Mouse (Mus musculus): ENCODE measurements around the gene Krt7. TPM values are rescaled to one million over a fixed set of nuclear protein-coding genes. Genes with fewer than 3 reads are reported as not detected.

The Krt7 gene
- polyA plus RNA-seq, 1 experiment from 2014 or later: 131 TPM

DNA sequence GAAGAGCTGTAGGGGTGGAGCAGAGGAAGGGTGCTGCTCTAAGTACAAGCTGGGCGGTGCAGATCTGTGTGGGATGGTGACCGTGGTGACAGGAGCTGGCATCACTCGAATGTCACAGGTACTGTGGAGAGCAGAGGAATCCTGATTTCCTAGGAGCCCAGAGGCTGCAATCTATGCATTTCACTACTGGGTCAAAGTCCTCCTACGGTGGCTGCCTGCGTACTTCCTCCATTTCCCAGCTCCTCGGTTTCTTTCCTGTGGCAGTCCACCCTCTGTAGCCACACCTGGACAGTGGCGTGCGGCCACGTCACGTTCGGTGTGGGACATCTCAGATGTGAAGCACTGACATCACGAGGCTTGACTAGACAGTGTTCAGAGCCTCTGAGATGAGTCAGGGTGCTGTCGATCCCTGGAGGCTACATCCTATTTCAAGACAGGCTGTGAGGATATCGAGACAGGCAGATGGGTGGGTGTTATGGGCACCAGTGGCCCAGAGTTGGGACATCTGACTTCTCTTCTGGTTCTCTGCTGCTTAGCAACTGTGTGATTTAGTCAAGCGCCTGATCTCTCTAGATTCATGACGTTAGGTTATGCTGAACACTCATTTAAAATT lies 37.5 kb upstream of the Krt7 start:
- no peak for ATAC-seq (ENCODE audit: insufficient number of reproducible peaks, insufficient read depth, low FRiP score, low read depth)
- no peaks in the 10 kb centered on the region for H3K36me3 ChIP-seq (ENCODE audit: control insufficient read depth, insufficient read depth, low read length)
- H3K9me3 ChIP-seq (ENCODE audit: control insufficient read depth, low read depth, low read length): no peaks in the 10 kb centered on the region
- H3K4me2 ChIP-seq (replicated peaks; ENCODE audit: low read depth, low read length): no peak overlapping the region
- H3K4me1 ChIP-seq (ENCODE audit: control insufficient read depth, insufficient read depth, low read length): peaks cover 23% of the 10 kb centered on the region
- H3K9ac ChIP-seq (replicated peaks; ENCODE audit: low read depth, low read length): no peak overlapping the region
- H3K27me3 ChIP-seq (ENCODE audit: control insufficient read depth, insufficient read depth, low read length): no peaks in the 10 kb centered on the region
- WGBS: 82% methylated on average over 16 of the region's 16 CpGs
- H3K4me3 ChIP-seq (ENCODE audit: low read depth, low read length): no peak overlapping the region
- no peak overlapping the region for H3K27ac ChIP-seq (ENCODE audit: low read length)

- H3K4me3 ChIP-seq (ENCODE audit: low read depth, low read length): no peak overlapping the region
- no peak overlapping the region for H3K9ac ChIP-seq (replicated peaks; ENCODE audit: low read depth, low read length)
- H3K4me2 ChIP-seq (replicated peaks; ENCODE audit: low read depth, low read length): no peak overlapping the region
- no peak for ATAC-seq (ENCODE audit: insufficient number of reproducible peaks, insufficient read depth, low FRiP score, low read depth)
- H3K9me3 ChIP-seq (ENCODE audit: control insufficient read depth, low read depth, low read length): no peaks in the 10 kb centered on the region
- H3K4me1 ChIP-seq (ENCODE audit: control insufficient read depth, insufficient read depth, low read length): peaks cover 15% of the 10 kb centered on the region
- no peak overlapping the region for H3K27ac ChIP-seq (ENCODE audit: low read length)
- no peaks in the 10 kb centered on the region for H3K27me3 ChIP-seq (ENCODE audit: control insufficient read depth, insufficient read depth, low read length)
- H3K36me3 ChIP-seq (ENCODE audit: control insufficient read depth, insufficient read depth, low read length): no peaks in the 10 kb centered on the region
- 51% methylated on average over 4 of the region's 4 CpGs for WGBS
Measured at GRCm38 (mm10) chr15:101374879-101375278, 36.0 kb upstream of the Krt7 start.

DNA sequence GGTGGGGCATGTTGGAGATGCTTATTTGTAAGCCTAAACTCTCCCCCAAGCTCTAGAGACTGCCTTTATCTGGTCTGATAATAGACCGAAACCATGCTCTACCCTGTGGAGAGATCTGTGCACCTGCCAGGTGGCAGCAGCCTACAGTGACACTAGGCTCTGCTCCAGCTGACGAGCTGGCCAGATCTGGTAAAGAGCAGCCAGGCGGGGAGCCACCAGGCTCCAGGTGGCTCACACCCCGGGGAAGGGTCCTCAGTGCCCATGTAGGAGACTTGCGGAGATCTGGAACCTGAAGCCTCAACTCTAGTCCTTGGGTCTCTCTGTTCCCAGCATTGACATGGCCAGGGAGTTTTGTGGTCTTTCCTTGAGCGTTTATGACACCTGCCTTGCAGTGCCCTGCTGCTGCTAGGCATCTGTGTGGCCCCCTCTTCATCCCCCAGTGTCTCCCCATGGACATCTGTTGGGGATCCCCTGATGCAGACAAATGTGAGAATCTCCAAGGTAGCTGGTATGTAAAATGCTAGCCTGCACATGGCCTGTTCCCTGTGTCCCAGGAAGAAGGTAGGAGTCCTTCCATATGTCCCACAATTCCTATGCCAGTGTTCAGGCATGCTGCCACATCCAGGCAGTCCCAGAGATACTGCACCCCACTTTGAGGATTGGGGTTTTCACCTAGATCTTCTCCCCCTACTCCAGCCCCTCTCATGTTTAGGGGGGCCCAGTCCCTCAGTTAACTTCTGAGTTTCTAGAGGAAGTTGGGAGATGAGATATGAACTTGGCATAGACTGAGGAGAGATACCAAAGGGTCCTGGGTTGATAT lies 34.7 kb upstream of the Krt7 start:
- no peak overlapping the region for H3K9ac ChIP-seq (replicated peaks; ENCODE audit: low read depth, low read length)
- H3K4me1 ChIP-seq (ENCODE audit: control insufficient read depth, insufficient read depth, low read length): peaks cover 4% of the 10 kb centered on the region; the same call in 1 of the 2 replicates
- no peaks in the 10 kb centered on the region for H3K27me3 ChIP-seq (ENCODE audit: control insufficient read depth, insufficient read depth, low read length)
- H3K27ac ChIP-seq (ENCODE audit: low read length): no peak overlapping the region
- H3K9me3 ChIP-seq (ENCODE audit: control insufficient read depth, low read depth, low read length): no peaks in the 10 kb centered on the region
- ATAC-seq (ENCODE audit: insufficient number of reproducible peaks, insufficient read depth, low FRiP score, low read depth): no peak
- no peak overlapping the region for H3K4me2 ChIP-seq (replicated peaks; ENCODE audit: low read depth, low read length)
- H3K36me3 ChIP-seq (ENCODE audit: control insufficient read depth, insufficient read depth, low read length): no peaks in the 10 kb centered on the region
- H3K4me3 ChIP-seq (ENCODE audit: low read depth, low read length): no peak overlapping the region
- WGBS: 83% methylated on average over 6 of the region's 6 CpGs

DNA sequence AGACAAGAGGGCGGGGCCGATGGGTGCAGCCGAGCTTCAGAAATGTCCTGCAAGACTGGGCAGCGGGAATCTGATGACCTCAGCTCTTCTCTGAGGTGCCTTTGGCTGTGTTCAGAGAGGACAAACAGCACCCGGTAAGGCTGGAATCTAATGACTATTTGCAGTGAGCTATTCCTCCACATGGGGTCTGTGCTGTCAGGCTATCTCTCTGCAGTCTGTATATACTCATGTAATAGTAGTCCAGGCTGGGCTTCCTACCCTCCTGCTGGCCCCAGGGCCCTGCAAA lies 34.1 kb upstream of the Krt7 start:
- Histone ChIP-seq H3K27ac (ENCODE audit: low read length) (no peak overlapping the region), H3K27me3 (ENCODE audit: control insufficient read depth, insufficient read depth, low read length) (no peaks in the 10 kb centered on the region), H3K36me3 (ENCODE audit: control insufficient read depth, insufficient read depth, low read length) (no peaks in the 10 kb centered on the region), H3K9me3 (ENCODE audit: control insufficient read depth, low read depth, low read length) (no peaks in the 10 kb centered on the region), H3K4me2 (replicated peaks; ENCODE audit: low read depth, low read length) (no peak overlapping the region), H3K4me1 (ENCODE audit: control insufficient read depth, insufficient read depth, low read length) (peaks cover 3% of the 10 kb centered on the region; the same call in 1 of the 2 replicates), H3K9ac (replicated peaks; ENCODE audit: low read depth, low read length) (no peak overlapping the region), H3K4me3 (ENCODE audit: low read depth, low read length) (no peak overlapping the region)
- no peak for ATAC-seq (ENCODE audit: insufficient number of reproducible peaks, insufficient read depth, low FRiP score, low read depth)
- 63% methylated on average over 5 of the region's 5 CpGs for WGBS

DNA sequence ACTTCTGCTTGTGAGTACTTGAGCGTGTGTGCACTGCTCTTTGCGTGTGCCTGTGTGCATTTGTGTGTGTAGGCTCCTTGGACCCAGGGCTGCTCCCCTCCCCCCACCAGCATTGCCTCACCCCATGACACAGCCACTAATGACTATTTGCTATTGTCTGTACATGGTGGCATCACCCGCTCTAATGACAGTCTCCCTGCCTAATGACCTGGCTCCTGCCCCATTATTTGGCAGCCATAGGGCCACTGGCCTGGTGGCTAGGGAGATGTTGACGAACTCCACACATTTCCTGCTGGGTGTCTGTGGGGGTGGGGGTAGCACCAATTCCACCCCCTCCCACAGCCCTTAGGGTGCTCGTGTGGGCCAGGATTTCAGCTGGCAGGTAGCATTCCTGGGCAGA lies 32.2 kb upstream of the Krt7 start:
- Histone ChIP-seq H3K36me3 (ENCODE audit: control insufficient read depth, insufficient read depth, low read length) (no peaks in the 10 kb centered on the region), H3K9me3 (ENCODE audit: control insufficient read depth, low read depth, low read length) (no peaks in the 10 kb centered on the region), H3K4me1 (ENCODE audit: control insufficient read depth, insufficient read depth, low read length) (peaks cover 3% of the 10 kb centered on the region; the same call in 1 of the 2 replicates), H3K4me2 (replicated peaks; ENCODE audit: low read depth, low read length) (no peak overlapping the region), H3K27me3 (ENCODE audit: control insufficient read depth, insufficient read depth, low read length) (no peaks in the 10 kb centered on the region), H3K9ac (replicated peaks; ENCODE audit: low read depth, low read length) (no peak overlapping the region), H3K27ac (ENCODE audit: low read length) (no peak overlapping the region), H3K4me3 (ENCODE audit: low read depth, low read length) (no peak overlapping the region)
- 83% methylated on average over 5 of the region's 5 CpGs for WGBS
- no peak for ATAC-seq (ENCODE audit: insufficient number of reproducible peaks, insufficient read depth, low FRiP score, low read depth)

DNA sequence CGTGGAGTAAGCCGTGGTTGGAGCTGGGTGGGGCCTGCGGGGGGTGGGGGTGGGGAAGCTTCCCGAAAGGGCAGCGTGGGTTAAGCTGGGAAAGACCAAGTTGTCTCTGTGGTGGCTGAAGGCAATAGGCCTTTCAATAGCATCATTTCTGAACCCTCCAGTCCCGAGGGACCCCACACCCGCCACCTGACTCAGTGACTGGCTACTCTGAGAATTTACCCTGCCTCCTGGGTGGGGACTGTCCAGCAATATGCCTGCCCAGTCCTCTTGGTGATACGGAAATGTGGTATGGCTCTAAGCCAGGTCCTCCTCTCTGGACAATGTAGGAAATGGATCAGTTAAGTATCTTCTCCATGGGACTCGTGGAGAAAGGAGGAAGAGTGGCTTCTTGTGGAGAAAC lies 29.1 kb upstream of the Krt7 start:
- H3K27me3 ChIP-seq (ENCODE audit: control insufficient read depth, insufficient read depth, low read length): no peaks in the 10 kb centered on the region
- no peak overlapping the region for H3K4me2 ChIP-seq (replicated peaks; ENCODE audit: low read depth, low read length)
- no peak overlapping the region for H3K9ac ChIP-seq (replicated peaks; ENCODE audit: low read depth, low read length)
- WGBS: 41% methylated on average over 9 of the region's 9 CpGs
- H3K36me3 ChIP-seq (ENCODE audit: control insufficient read depth, insufficient read depth, low read length): no peaks in the 10 kb centered on the region
- peaks cover 3% of the 10 kb centered on the region; the same call in 1 of the 2 replicates for H3K4me1 ChIP-seq (ENCODE audit: control insufficient read depth, insufficient read depth, low read length)
- no peak overlapping the region for H3K27ac ChIP-seq (ENCODE audit: low read length)
- ATAC-seq (ENCODE audit: insufficient number of reproducible peaks, insufficient read depth, low FRiP score, low read depth): no peak
- H3K4me3 ChIP-seq (ENCODE audit: low read depth, low read length): no peak overlapping the region
- H3K9me3 ChIP-seq (ENCODE audit: control insufficient read depth, low read depth, low read length): no peaks in the 10 kb centered on the region

GRCm38 (mm10) chr15:101382811-101383210 lies 28.0 kb upstream of the Krt7 start:
- Histone ChIP-seq H3K27ac (ENCODE audit: low read length) (no peak overlapping the region), H3K4me1 (ENCODE audit: control insufficient read depth, insufficient read depth, low read length) (peaks cover 9% of the 10 kb centered on the region; the same call in 1 of the 2 replicates), H3K27me3 (ENCODE audit: control insufficient read depth, insufficient read depth, low read length) (no peaks in the 10 kb centered on the region), H3K36me3 (ENCODE audit: control insufficient read depth, insufficient read depth, low read length) (no peaks in the 10 kb centered on the region), H3K9ac (replicated peaks; ENCODE audit: low read depth, low read length) (no peak overlapping the region), H3K4me3 (ENCODE audit: low read depth, low read length) (no peak overlapping the region), H3K4me2 (replicated peaks; ENCODE audit: low read depth, low read length) (no peak overlapping the region), H3K9me3 (ENCODE audit: control insufficient read depth, low read depth, low read length) (no peaks in the 10 kb centered on the region)
- 78% methylated on average over 11 of the region's 11 CpGs for WGBS
- ATAC-seq (ENCODE audit: insufficient number of reproducible peaks, insufficient read depth, low FRiP score, low read depth): no peak

DNA sequence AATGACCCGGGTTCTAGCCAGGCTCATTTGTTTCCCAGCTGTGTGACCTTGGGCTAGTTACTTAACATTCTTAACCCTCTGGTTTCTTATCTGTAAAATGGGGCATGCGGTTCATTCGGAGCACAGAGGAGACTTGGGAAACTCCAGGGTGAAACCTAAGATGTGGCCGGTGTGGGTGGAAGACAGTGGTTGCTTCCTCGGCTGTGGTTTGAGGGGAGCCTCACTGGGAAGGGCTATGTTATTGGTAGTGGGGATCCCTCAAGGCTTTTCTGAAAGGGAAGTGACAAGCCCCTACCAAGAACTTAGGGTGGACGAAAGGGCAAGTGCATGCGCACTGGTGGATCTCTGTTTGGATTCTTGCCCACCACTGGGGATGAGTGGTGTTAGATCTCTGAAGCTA lies 26.2 kb upstream of the Krt7 start:
- H3K36me3 ChIP-seq (ENCODE audit: control insufficient read depth, insufficient read depth, low read length): no peaks in the 10 kb centered on the region
- no peak overlapping the region for H3K4me2 ChIP-seq (replicated peaks; ENCODE audit: low read depth, low read length)
- ATAC-seq (ENCODE audit: insufficient number of reproducible peaks, insufficient read depth, low FRiP score, low read depth): no peak
- H3K9ac ChIP-seq (replicated peaks; ENCODE audit: low read depth, low read length): no peak overlapping the region
- no peak overlapping the region for H3K4me3 ChIP-seq (ENCODE audit: low read depth, low read length)
- H3K27ac ChIP-seq (ENCODE audit: low read length): no peak overlapping the region
- peaks cover 9% of the 10 kb centered on the region; the same call in 1 of the 2 replicates for H3K4me1 ChIP-seq (ENCODE audit: control insufficient read depth, insufficient read depth, low read length)
- no peaks in the 10 kb centered on the region for H3K27me3 ChIP-seq (ENCODE audit: control insufficient read depth, insufficient read depth, low read length)
- H3K9me3 ChIP-seq (ENCODE audit: control insufficient read depth, low read depth, low read length): no peaks in the 10 kb centered on the region
- WGBS: 78% methylated on average over 7 of the region's 7 CpGs
